Mouse (Mus musculus): ENCODE measurements around the gene Gm6588. TPM values are rescaled to one million over a fixed set of nuclear protein-coding genes. Genes with fewer than 3 reads are reported as not detected.

Gene Gm6588
- total and polyA plus RNA-seq, 3 experiments = not detected

- 39% methylated on average over 9 of the region's 9 CpGs for WGBS
- Histone ChIP-seq H3K27ac (no peak overlapping the region), H3K9ac (ENCODE audit: low read depth, low read length) (no peak overlapping the region), H3K4me1 (ENCODE audit: control insufficient read depth, insufficient read depth, low read length) (no peaks in the 10 kb centered on the region), H3K79me2 (replicated peaks; ENCODE audit: control insufficient read depth, insufficient read depth, low read length) (no peaks in the 10 kb centered on the region), H3K4me3 (no peak overlapping the region), H3K36me3 (ENCODE audit: control insufficient read depth, insufficient read depth, low read length) (no peaks in the 10 kb centered on the region), H3K27me3 (ENCODE audit: control insufficient read depth, insufficient read depth, low read length) (no peaks in the 10 kb centered on the region; the same call in 1 of the 2 replicates)
- no peak for DNase-seq
- intact Hi-C loops (cut with DNase I) = no loop called here
- TF ChIP-seq CTCF (IDR thresholded peaks at IDR 0.05) (no peak), EP300 (IDR thresholded peaks at IDR 0.05; ENCODE audit: insufficient read depth, low read depth, low read length) (no peak), POLR2A (IDR thresholded peaks at IDR 0.05; ENCODE audit: insufficient read depth, low read depth, low read length) (no peak)
Measured at GRCm38 (mm10) chr5:112453088-112453487, 3.9 kb downstream of the Gm6588 start.

GRCm38 (mm10) chr5:112454966-112455555 lies 5.8 kb downstream of the Gm6588 start:
- intact Hi-C loops (cut with DNase I) = no loop called here
- no peak for TF ChIP-seq EP300 (IDR thresholded peaks at IDR 0.05; ENCODE audit: insufficient read depth, low read depth, low read length)
- peak; percentile 39 for TF ChIP-seq CTCF (IDR thresholded peaks at IDR 0.05)
- DNase-seq = no peak
- no peaks in the 10 kb centered on the region for H3K27me3 ChIP-seq (ENCODE audit: control insufficient read depth, insufficient read depth, low read length)
- no peak overlapping the region for H3K27ac ChIP-seq
- no peak overlapping the region for H3K9ac ChIP-seq (ENCODE audit: low read depth, low read length)
- H3K36me3 ChIP-seq (ENCODE audit: control insufficient read depth, insufficient read depth, low read length) = no peaks in the 10 kb centered on the region
- H3K4me1 ChIP-seq (ENCODE audit: control insufficient read depth, insufficient read depth, low read length) = no peaks in the 10 kb centered on the region
- no peaks in the 10 kb centered on the region for H3K79me2 ChIP-seq (replicated peaks; ENCODE audit: control insufficient read depth, insufficient read depth, low read length)
- WGBS = 57% methylated on average over 12 of the region's 12 CpGs
- H3K4me3 ChIP-seq = no peak overlapping the region

- Histone ChIP-seq H3K4me3 (no peak overlapping the region), H3K36me3 (ENCODE audit: control insufficient read depth, insufficient read depth, low read length) (no peaks in the 10 kb centered on the region), H3K27ac (no peak overlapping the region), H3K79me2 (replicated peaks; ENCODE audit: control insufficient read depth, insufficient read depth, low read length) (no peaks in the 10 kb centered on the region), H3K9ac (ENCODE audit: low read depth, low read length) (no peak overlapping the region), H3K27me3 (ENCODE audit: control insufficient read depth, insufficient read depth, low read length) (no peaks in the 10 kb centered on the region), H3K4me1 (ENCODE audit: control insufficient read depth, insufficient read depth, low read length) (no peaks in the 10 kb centered on the region)
- intact Hi-C loops (cut with DNase I) = loop anchor here (10.0 kb wide), 1 partner anchor 195 kb away; no protein-coding TSS in a partner anchor
- TF ChIP-seq CTCF (IDR thresholded peaks at IDR 0.05) (no peak), EP300 (IDR thresholded peaks at IDR 0.05; ENCODE audit: insufficient read depth, low read depth, low read length) (no peak), POLR2A (IDR thresholded peaks at IDR 0.05; ENCODE audit: insufficient read depth, low read depth, low read length) (no peak)
- WGBS = 74% methylated on average over 3 of the region's 3 CpGs
- DNase-seq = no peak
Measured at GRCm38 (mm10) chr5:112459903-112460302, 10.7 kb downstream of the Gm6588 start.

- 44% methylated on average over 6 of the region's 6 CpGs for WGBS
- intact Hi-C loops (cut with DNase I) = loop anchor here (10.0 kb wide), 1 partner anchor 188 kb away; no protein-coding TSS in a partner anchor
- no peak for DNase-seq
Measured at GRCm38 (mm10) chr5:112466331-112466730, 17.1 kb downstream of the Gm6588 start.

GRCm38 (mm10) chr5:112468986-112469581 lies 19.9 kb downstream of the Gm6588 start:
- intact Hi-C loops (cut with DNase I) = loop anchor here (10.0 kb wide), 1 partner anchor 186 kb away; no protein-coding TSS in a partner anchor
- no peak overlapping the region for H3K4me3 ChIP-seq
- no peak for TF ChIP-seq CTCF (IDR thresholded peaks at IDR 0.05)
- no peak for TF ChIP-seq POLR2A (IDR thresholded peaks at IDR 0.05; ENCODE audit: insufficient read depth, low read depth, low read length)
- no peak for TF ChIP-seq EP300 (IDR thresholded peaks at IDR 0.05; ENCODE audit: insufficient read depth, low read depth, low read length)
- H3K9ac ChIP-seq (ENCODE audit: low read depth, low read length) = no peak overlapping the region
- no peaks in the 10 kb centered on the region for H3K4me1 ChIP-seq (ENCODE audit: control insufficient read depth, insufficient read depth, low read length)
- H3K27ac ChIP-seq = no peak overlapping the region
- H3K27me3 ChIP-seq (ENCODE audit: control insufficient read depth, insufficient read depth, low read length) = no peaks in the 10 kb centered on the region; the same call in 1 of the 2 replicates
- WGBS = 74% methylated on average over 4 of the region's 4 CpGs
- no peak for DNase-seq
- H3K79me2 ChIP-seq (replicated peaks; ENCODE audit: control insufficient read depth, insufficient read depth, low read length) = no peaks in the 10 kb centered on the region
- no peaks in the 10 kb centered on the region for H3K36me3 ChIP-seq (ENCODE audit: control insufficient read depth, insufficient read depth, low read length)

More at GRCm38 (mm10) chr5:112466331-112466730, 17.1 kb downstream of the Gm6588 start:
- no peak overlapping the region for H3K9ac ChIP-seq (ENCODE audit: low read depth, low read length)
- H3K4me1 ChIP-seq (ENCODE audit: control insufficient read depth, insufficient read depth, low read length) = no peaks in the 10 kb centered on the region
- H3K36me3 ChIP-seq (ENCODE audit: control insufficient read depth, insufficient read depth, low read length) = no peaks in the 10 kb centered on the region
- no peaks in the 10 kb centered on the region for H3K79me2 ChIP-seq (replicated peaks; ENCODE audit: control insufficient read depth, insufficient read depth, low read length)
- TF ChIP-seq CTCF (IDR thresholded peaks at IDR 0.05) (no peak), EP300 (IDR thresholded peaks at IDR 0.05; ENCODE audit: insufficient read depth, low read depth, low read length) (no peak), POLR2A (IDR thresholded peaks at IDR 0.05; ENCODE audit: insufficient read depth, low read depth, low read length) (no peak)
- H3K4me3 ChIP-seq = no peak overlapping the region
- no peak overlapping the region for H3K27ac ChIP-seq
- H3K27me3 ChIP-seq (ENCODE audit: control insufficient read depth, insufficient read depth, low read length) = no peaks in the 10 kb centered on the region

GRCm38 (mm10) chr5:112470144-112470543 lies 20.9 kb downstream of the Gm6588 start:
- no peaks in the 10 kb centered on the region for H3K36me3 ChIP-seq (ENCODE audit: control insufficient read depth, insufficient read depth, low read length)
- no peak overlapping the region for H3K27ac ChIP-seq
- no peak for TF ChIP-seq EP300 (IDR thresholded peaks at IDR 0.05; ENCODE audit: insufficient read depth, low read depth, low read length)
- no peak for TF ChIP-seq POLR2A (IDR thresholded peaks at IDR 0.05; ENCODE audit: insufficient read depth, low read depth, low read length)
- TF ChIP-seq CTCF (IDR thresholded peaks at IDR 0.05) = peak; percentile 78
- DNase-seq = peak; percentile 13 to 40
- H3K9ac ChIP-seq (ENCODE audit: low read depth, low read length) = no peak overlapping the region
- no peaks in the 10 kb centered on the region for H3K79me2 ChIP-seq (replicated peaks; ENCODE audit: control insufficient read depth, insufficient read depth, low read length)
- no peak overlapping the region for H3K4me3 ChIP-seq
- no peaks in the 10 kb centered on the region for H3K4me1 ChIP-seq (ENCODE audit: control insufficient read depth, insufficient read depth, low read length)
- intact Hi-C loops (cut with DNase I) = loop anchor here (10.0 kb wide), 1 partner anchor 385 kb away; no protein-coding TSS in a partner anchor
- 66% methylated on average over 6 of the region's 6 CpGs for WGBS
- H3K27me3 ChIP-seq (ENCODE audit: control insufficient read depth, insufficient read depth, low read length) = no peaks in the 10 kb centered on the region; the same call in 1 of the 2 replicates
